Mouse (Mus musculus) neural tube, embryonic 11.5 days (tissue): ENCODE measurements around the gene Sqstm1. TPM values are rescaled to one million over a fixed set of nuclear protein-coding genes. Genes with fewer than 3 reads are reported as not detected.

ENCODE experiments used
- ATAC-seq: fragments of 200-750 bp; cut with Nextera tagmentation; 2 replicates; pipeline ENCODE4 v1.8.0; 2017; ENCODE audit warnings: moderate number of reproducible peaks, mild to moderate bottlenecking, moderate TSS enrichment, moderate library complexity; ENCODE audit not compliant: insufficient read depth, low FRiP score, low TSS enrichment
- DNase-seq: peaks from one replicate; pipeline ENCODE4 v3.0.0-alpha.2; 2015; ENCODE audit warnings: low spot score
- H3K27ac ChIP-seq: fragments of 300-500 bp; sonication (generic); 2 replicates; pipeline ENCODE4 v1.5.1; 2014; ENCODE audit warnings: low read depth, mild to moderate bottlenecking, low read length
- H3K27me3 ChIP-seq: fragments of 300-500 bp; sonication (generic); 2 replicates; pipeline ENCODE4 v1.6.1; 2014; ENCODE audit warnings: mild to moderate bottlenecking, low read length, mixed read lengths; ENCODE audit not compliant: control insufficient read depth, insufficient read depth
- H3K36me3 ChIP-seq: fragments of 300-500 bp; sonication (generic); 2 replicates; pipeline ENCODE4 v1.6.1; 2014; ENCODE audit warnings: mild to moderate bottlenecking, low read length, moderate library complexity, mixed read lengths; ENCODE audit not compliant: control insufficient read depth, insufficient read depth
- H3K4me1 ChIP-seq: fragments of 300-500 bp; sonication (generic); 2 replicates; pipeline ENCODE4 v1.6.1; 2014; ENCODE audit warnings: low read length, mixed read lengths; ENCODE audit not compliant: control insufficient read depth, insufficient read depth
- H3K4me2 ChIP-seq: fragments of 300-500 bp; sonication (generic); 2 replicates; pipeline ENCODE4 v1.6.1; 2014; ENCODE audit warnings: low read depth, mild to moderate bottlenecking, moderate library complexity
- H3K4me3 ChIP-seq: fragments of 300-500 bp; sonication (generic); 2 replicates; pipeline ENCODE4 v1.5.1; 2014; ENCODE audit warnings: low read depth, low read length
- H3K9ac ChIP-seq: fragments of 300-500 bp; sonication (generic); 2 replicates; pipeline ENCODE4 v1.6.1; 2014; ENCODE audit warnings: mild to moderate bottlenecking, low read length
- H3K9me3 ChIP-seq: fragments of 300-500 bp; sonication (generic); 2 replicates; pipeline ENCODE4 v1.6.1; 2016; ENCODE audit warnings: low read length; ENCODE audit not compliant: control insufficient read depth
- WGBS: fragments of 180-500 bp; shearing (Covaris S2); extraction: QIAGEN DNeasy Blood & Tissue Kit; methylation state at CpG from one replicate; pipeline ENCODE4 v1.1.7; 2014; 5-methylcytosine and 5-hydroxymethylcytosine counted together
- polyA plus RNA-seq: library from polyadenylated mRNA; unstranded; fragments of >200 nt; fragmentation: Nextera tagmentation; extraction: Ambion mirVana; gene quantifications from 2 replicates; pipeline ENCODE4 v1.2.1, GENCODE M21; 2014

The Sqstm1 gene
- polyA plus RNA-seq, 1 experiment from 2014 or later = 210 TPM

DNA sequence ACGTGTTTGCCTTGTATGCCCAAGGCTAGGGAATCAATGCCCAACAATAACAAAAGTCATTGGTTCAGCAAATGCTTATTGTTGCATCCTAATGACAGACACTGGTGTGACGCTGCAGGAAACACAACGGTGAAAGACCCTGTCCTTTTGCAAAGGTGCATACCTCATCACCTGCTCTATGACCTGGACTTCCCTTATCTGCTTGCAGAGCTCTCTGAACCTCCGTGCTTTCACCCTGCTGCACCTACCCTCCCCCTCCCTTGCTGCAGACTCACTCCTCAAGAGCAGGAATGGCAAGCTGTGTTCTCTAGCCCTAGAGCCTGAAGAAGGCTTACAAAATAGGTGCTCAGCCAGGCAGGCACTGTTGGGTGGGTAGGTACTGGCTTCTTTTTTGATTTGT is 15.8 kb downstream of the Sqstm1 start:
- WGBS = 80% methylated on average over 4 of the region's 4 CpGs
- ATAC-seq = no peak

DNA sequence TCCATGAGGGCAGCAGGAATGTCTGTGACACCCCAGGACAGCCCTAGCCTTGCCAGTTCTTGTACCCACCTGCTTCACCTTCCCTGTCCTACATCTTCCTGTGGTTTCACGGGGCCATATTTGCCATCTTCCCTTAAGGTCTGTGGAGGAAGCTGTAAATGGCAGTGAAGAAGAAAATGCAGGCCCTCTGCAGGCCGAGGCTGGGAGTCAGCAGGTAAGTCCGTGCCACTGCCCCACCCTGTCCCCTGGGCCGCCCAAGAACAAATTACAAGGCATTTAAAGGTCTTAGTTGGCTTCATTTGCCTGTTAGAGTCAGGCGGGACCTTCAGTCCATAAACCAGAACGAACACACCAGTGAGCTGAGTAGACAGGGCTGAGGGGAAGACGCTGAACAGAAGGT is 16.6 kb downstream of the Sqstm1 start:
- DNase-seq (no peak), ATAC-seq (no peak)
- no peaks in the 10 kb centered on the region for H3K9me3 ChIP-seq
- H3K4me3 ChIP-seq = no peak overlapping the region
- no peaks in the 10 kb centered on the region for H3K27me3 ChIP-seq
- peaks cover 6% of the 10 kb centered on the region; the same call in 1 of the 2 replicates for H3K36me3 ChIP-seq
- H3K27ac ChIP-seq = no peak overlapping the region
- H3K4me2 ChIP-seq = no peak overlapping the region
- H3K4me1 ChIP-seq = no peaks in the 10 kb centered on the region
- H3K9ac ChIP-seq = no peak overlapping the region
- 80% methylated on average over 7 of the region's 7 CpGs for WGBS

More for the DNA sequence above, 15.8 kb downstream of the Sqstm1 start:
- Histone ChIP-seq H3K9ac (no peak overlapping the region), H3K4me3 (no peak overlapping the region), H3K27me3 (no peaks in the 10 kb centered on the region), H3K4me1 (no peaks in the 10 kb centered on the region), H3K4me2 (no peak overlapping the region), H3K9me3 (no peaks in the 10 kb centered on the region), H3K27ac (no peak overlapping the region), H3K36me3 (peaks cover 10% of the 10 kb centered on the region)
- no peak for DNase-seq

DNA sequence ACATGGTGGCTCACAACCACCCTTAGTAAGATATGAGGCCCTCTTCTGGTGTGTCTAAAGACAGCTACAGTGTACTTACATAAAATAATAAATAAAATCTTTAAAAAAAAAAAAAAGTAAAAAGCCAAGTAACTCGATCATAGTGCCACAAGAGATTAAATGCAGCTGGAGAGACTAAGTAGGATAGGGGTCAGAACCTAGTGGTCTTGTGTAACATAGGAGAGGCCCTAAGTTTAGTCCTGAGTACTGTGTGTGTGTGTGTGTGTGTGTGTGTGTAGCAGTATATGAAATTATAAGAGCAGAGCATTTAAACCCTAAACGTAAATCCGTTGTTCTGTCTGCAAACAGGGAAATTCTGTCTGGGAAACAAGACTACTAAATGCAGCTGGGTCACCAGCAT is 18.3 kb downstream of the Sqstm1 start:
- Histone ChIP-seq H3K9ac (no peak overlapping the region), H3K4me3 (no peak overlapping the region), H3K36me3 (0 out of 2 replicates have a peak, but pooled peaks cover 2% of the 10 kb centered on the region), H3K27me3 (no peaks in the 10 kb centered on the region), H3K4me2 (no peak overlapping the region), H3K27ac (no peak overlapping the region), H3K9me3 (no peaks in the 10 kb centered on the region), H3K4me1 (no peaks in the 10 kb centered on the region)
- no peak for ATAC-seq
- WGBS = 90% methylated on average over 3 of the region's 3 CpGs
- no peak for DNase-seq

DNA sequence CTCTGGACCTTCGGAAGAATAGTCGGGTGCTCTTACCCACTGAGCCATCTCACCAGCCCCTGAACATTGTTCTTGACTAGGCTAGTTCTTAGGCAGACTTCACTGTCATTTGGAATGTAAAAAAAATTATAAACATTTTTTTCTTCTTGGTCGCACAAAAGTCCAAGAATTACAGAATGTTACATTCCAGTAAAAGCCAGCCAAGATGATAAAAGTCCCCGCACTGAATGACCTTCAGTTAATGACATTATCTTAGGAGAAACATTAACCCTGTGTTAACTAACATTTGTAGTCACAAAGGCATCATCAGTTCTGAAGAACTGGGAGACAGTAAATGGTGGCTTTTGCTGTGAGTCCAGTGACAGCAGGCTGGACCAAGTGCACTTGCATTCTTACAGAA is 20.3 kb downstream of the Sqstm1 start:
- no peak overlapping the region for H3K27ac ChIP-seq
- no peak overlapping the region for H3K4me2 ChIP-seq
- H3K4me3 ChIP-seq = no peak overlapping the region
- H3K27me3 ChIP-seq = no peaks in the 10 kb centered on the region
- WGBS = 93% methylated on average over 4 of the region's 4 CpGs
- H3K4me1 ChIP-seq = no peaks in the 10 kb centered on the region
- DNase-seq (no peak), ATAC-seq (no peak)
- no peaks in the 10 kb centered on the region for H3K9me3 ChIP-seq
- H3K9ac ChIP-seq = no peak overlapping the region
- no peaks in the 10 kb centered on the region for H3K36me3 ChIP-seq

DNA sequence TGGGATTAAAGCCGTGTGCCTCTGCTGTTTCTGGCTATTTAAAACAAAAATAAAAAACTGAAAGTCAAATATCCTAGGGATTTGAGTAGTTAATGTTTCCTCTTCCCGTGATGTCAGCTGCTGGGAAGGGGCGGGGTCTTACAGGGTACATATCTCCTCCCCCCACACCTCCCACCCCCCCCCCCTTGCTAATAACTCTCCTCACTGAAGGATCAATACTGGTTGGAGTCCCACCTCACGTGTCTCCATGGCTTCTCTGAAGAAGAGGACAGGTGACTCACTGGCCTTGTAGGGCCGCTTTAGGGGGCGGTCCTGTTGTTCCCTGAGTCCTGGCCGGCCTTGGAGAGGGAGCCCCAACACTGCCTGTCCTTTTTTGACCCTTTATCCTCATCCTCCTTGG is 21.9 kb downstream of the Sqstm1 start:
- Histone ChIP-seq H3K36me3 (no peaks in the 10 kb centered on the region; the same call in 1 of the 2 replicates), H3K9me3 (no peaks in the 10 kb centered on the region), H3K4me3 (no peak overlapping the region), H3K4me1 (no peaks in the 10 kb centered on the region), H3K9ac (no peak overlapping the region), H3K27me3 (no peaks in the 10 kb centered on the region), H3K27ac (no peak overlapping the region), H3K4me2 (no peak overlapping the region)
- no peak for ATAC-seq
- DNase-seq = no peak
- WGBS = 77% methylated on average over 7 of the region's 7 CpGs

DNA sequence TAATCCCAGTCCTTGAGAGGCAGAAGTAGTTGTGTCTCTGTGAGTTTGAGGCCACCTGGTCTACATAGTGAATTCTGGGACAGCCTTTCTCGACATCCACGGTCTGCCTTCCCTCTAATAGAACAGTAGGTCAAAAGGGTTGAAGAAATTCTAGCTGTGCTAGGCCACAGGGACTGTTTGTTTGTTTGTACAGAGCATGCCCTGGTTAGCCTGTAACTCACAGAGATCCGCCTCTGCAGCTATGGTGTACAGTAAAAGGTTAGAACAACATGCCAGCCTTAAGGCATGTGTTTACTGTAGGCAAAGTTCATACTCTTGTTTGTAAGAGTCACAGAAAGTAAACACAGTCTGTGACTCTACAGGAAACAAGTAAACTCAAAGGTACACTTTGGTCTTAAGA is 25.8 kb downstream of the Sqstm1 start:
- ATAC-seq (no peak), DNase-seq (no peak)
- no peak overlapping the region for H3K27ac ChIP-seq
- peaks cover 3% of the 10 kb centered on the region; the same call in 1 of the 2 replicates for H3K36me3 ChIP-seq
- no peaks in the 10 kb centered on the region for H3K27me3 ChIP-seq
- 86% methylated on average over 3 of the region's 3 CpGs for whole genome bisulfite sequencing
- H3K9me3 ChIP-seq = no peaks in the 10 kb centered on the region
- no peaks in the 10 kb centered on the region for H3K4me1 ChIP-seq
- no peak overlapping the region for H3K4me3 ChIP-seq
- no peak overlapping the region for H3K4me2 ChIP-seq
- no peak overlapping the region for H3K9ac ChIP-seq

DNA sequence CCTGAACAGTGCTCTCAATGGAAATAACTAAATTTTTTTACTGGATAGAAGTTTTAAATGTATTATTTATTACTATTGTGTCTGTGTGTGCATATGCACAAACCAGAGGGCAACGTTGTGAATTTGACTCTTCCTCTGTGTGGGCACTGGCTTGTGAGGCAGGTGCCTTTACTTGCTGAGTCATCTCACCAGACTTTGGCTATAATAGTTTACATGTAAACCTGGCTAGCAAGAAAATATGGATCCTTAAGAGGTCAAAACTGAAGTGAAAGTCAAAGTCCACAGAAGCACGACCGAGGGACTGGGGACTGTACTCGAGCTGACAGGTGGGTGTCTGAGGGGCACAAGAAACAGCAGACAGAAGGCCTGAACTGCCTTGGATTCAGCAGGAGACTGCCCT is 27.9 kb downstream of the Sqstm1 start:
- no peaks in the 10 kb centered on the region for H3K4me1 ChIP-seq
- 82% methylated on average over 4 of the region's 4 CpGs for whole genome bisulfite sequencing
- H3K4me3 ChIP-seq = no peak overlapping the region
- DNase-seq = no peak
- no peak overlapping the region for H3K27ac ChIP-seq
- ATAC-seq = no peak
- no peaks in the 10 kb centered on the region for H3K9me3 ChIP-seq
- peaks cover 5% of the 10 kb centered on the region for H3K36me3 ChIP-seq
- H3K27me3 ChIP-seq = no peaks in the 10 kb centered on the region
- H3K4me2 ChIP-seq = no peak overlapping the region
- no peak overlapping the region for H3K9ac ChIP-seq

DNA sequence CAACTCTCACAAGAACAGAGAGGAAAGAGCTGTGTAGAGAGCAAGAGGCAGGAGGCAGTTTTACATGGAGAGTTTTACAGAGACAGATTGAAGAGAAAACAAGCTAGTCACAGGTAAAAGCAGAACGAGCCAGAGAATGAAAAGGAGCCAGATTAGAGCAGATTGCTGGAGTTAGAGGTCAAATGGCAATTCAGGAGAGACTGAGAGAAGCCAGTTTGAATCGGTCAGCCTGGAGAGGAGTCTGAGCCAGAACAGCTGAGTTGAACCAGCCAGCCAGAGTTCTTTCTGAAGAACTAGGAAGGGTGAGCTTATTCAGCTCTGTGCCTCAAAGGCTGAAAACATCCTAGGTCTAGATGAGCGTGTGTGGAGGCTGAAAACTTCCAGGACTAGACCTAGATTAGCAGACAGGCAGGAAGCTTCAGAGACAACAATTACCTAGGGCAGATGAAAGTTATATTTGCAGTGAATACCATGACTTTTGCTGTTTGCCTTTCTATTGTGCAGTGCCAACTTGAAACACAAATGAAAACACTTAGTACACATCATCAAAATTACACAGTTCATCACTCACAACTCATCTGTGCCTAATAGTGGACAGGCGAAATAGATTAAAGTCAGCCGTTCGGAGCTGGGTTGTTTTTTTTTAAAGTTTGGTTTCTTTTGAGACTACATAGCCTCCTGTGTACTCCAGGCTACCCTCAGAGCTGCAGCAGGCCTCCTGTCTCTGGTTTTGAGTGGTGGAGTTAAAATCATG is 30.0 kb downstream of the Sqstm1 start:
- Histone ChIP-seq H3K4me3 (no peak overlapping the region), H3K4me2 (no peak overlapping the region), H3K9me3 (no peaks in the 10 kb centered on the region), H3K27ac (no peak overlapping the region), H3K9ac (no peak overlapping the region), H3K36me3 (peaks cover 5% of the 10 kb centered on the region), H3K27me3 (no peaks in the 10 kb centered on the region), H3K4me1 (no peaks in the 10 kb centered on the region)
- DNase-seq (no peak), ATAC-seq (no peak)
- WGBS = 88% methylated on average over 6 of the region's 6 CpGs
